In genomic region chr8:122577116-122577515, GRCm38 (mm10) we compare ENCODE assay signal across 8 mouse cellular contexts. TPM values are rescaled to one million over a fixed set of nuclear protein-coding genes. Genes with fewer than 3 reads are reported as not detected.
A peak's percentile ranks its signal among the peaks of the same experiment; 100 is the strongest.
DNase-seq lines count a peak whose midpoint lies in the region; ATAC-seq and TF ChIP-seq lines count a peak whose summit lies in the region.

No protein-coding gene starts in this region.

- no peaks in the 10 kb centered on the region for H3K27me3 ChIP-seq in heart, embryonic 11.5 days (ENCODE audit: control insufficient read depth, insufficient read depth, low read length)
- no peaks in the 10 kb centered on the region for H3K27me3 ChIP-seq in hindbrain, embryonic 10.5 days (ENCODE audit: insufficient read depth, poor library complexity, severe bottlenecking)

- H3K9me3 ChIP-seq in heart, embryonic 11.5 days (replicated peaks; ENCODE audit: control insufficient read depth, low read length) = no peaks in the 10 kb centered on the region
- no peaks in the 10 kb centered on the region for H3K9me3 ChIP-seq in ES-E14 (ENCODE audit: control insufficient read depth, insufficient read depth, low read depth, low read length)
- H3K9me3 ChIP-seq in hindbrain, embryonic 10.5 days = no peaks in the 10 kb centered on the region

- ATAC-seq in heart, embryonic 11.5 days (replicated peaks; ENCODE audit: insufficient number of reproducible peaks, low FRiP score, low TSS enrichment) = no peak
- 0 out of 2 replicates have a peak, but pooled peaks have one; percentile 0 for ATAC-seq in megakaryocyte progenitor cell, adult 5-6 weeks (replicated peaks; ENCODE audit: poor library complexity)

- no peak overlapping the region for H3K27ac ChIP-seq in heart, embryonic 11.5 days (ENCODE audit: low read depth, low read length)
- H3K27ac ChIP-seq in ES-E14 (ENCODE audit: insufficient read depth, low read depth, low read length, poor library complexity, severe bottlenecking) = peak overlapping the region; percentile 15
- peak overlapping the region; percentile 91 for H3K27ac ChIP-seq in hindbrain, embryonic 10.5 days

- no peak for DNase-seq in heart, adult 18-20 months
- DNase-seq in ES-E14 (ENCODE audit: low read depth, low spot score) = no peak
- DNase-seq in hindbrain, embryonic 10.5 days (ENCODE audit: low spot score) = no peak
- DNase-seq in thymus, adult 18-20 months = no peak
- no peak for DNase-seq in layer of hippocampus, adult 9-11 months
- no peak for DNase-seq in adrenal gland, adult (ENCODE audit: inconsistent age in 2 of 2, low spot score in 1 of 2)

- H3K4me3 ChIP-seq in heart, embryonic 11.5 days (ENCODE audit: low read depth, low read length) = peak overlapping the region; percentile 67; the same call in 1 of the 2 replicates
- H3K4me3 ChIP-seq in ES-E14 (ENCODE audit: insufficient read depth in 1 of 2, low read depth in 1 of 2, low read length in 2 of 2, poor library complexity in 1 of 2, severe bottlenecking in 1 of 2) = peak overlapping the region; percentile 12 to 90; a peak in 3 of 4 replicates
- peak overlapping the region; percentile 79 for H3K4me3 ChIP-seq in hindbrain, embryonic 10.5 days

- H3K4me2 ChIP-seq in heart, embryonic 11.5 days = peak overlapping the region; percentile 88

- peaks cover 35% of the 10 kb centered on the region for H3K4me1 ChIP-seq in heart, embryonic 11.5 days (ENCODE audit: control insufficient read depth, insufficient read depth, low read length)
- H3K4me1 ChIP-seq in ES-E14 (ENCODE audit: control insufficient read depth in 2 of 2, insufficient read depth in 2 of 2, low read length in 2 of 2, poor library complexity in 1 of 2) = peaks cover 9 to 34% of the 10 kb centered on the region in 2 experiments; a peak in 3 of 4 replicates
- H3K4me1 ChIP-seq in hindbrain, embryonic 10.5 days (replicated peaks) = peaks cover 77% of the 10 kb centered on the region

- 53% methylated on average over 10 of the region's 10 CpGs for WGBS in heart, embryonic 11.5 days (ENCODE audit: insufficient replicate concordance)
- 52% methylated on average over 10 of the region's 10 CpGs for WGBS in hindbrain, embryonic 10.5 days

- in situ Hi-C loops in ES-E14 (cut with MboI; ENCODE audit: low sequenced_read_pairs in 2 of 2, unreplicated experiment in 2 of 2) = no loop called here

- H3K9ac ChIP-seq in heart, embryonic 11.5 days (ENCODE audit: low read depth, low read length) = 0 out of 2 replicates have a peak overlapping the region, but pooled peaks have one; percentile 8
- H3K9ac ChIP-seq in ES-E14 (ENCODE audit: insufficient read depth, low read depth, low read length, poor library complexity, severe bottlenecking) = peak overlapping the region; percentile 60; the same call in 1 of the 2 replicates

- H3K36me3 ChIP-seq in heart, embryonic 11.5 days (ENCODE audit: control insufficient read depth, insufficient read depth, low read length) = peaks cover 13% of the 10 kb centered on the region
- H3K36me3 ChIP-seq in ES-E14 (ENCODE audit: control insufficient read depth, insufficient read depth, low read length, poor library complexity, severe bottlenecking) = peaks cover 15% of the 10 kb centered on the region
- peaks cover 32% of the 10 kb centered on the region for H3K36me3 ChIP-seq in hindbrain, embryonic 10.5 days

TF ChIP-seq in ES-E14, 5 proteins besides CTCF, POLR2A, EP300 and RAD21:
- TF ChIP-seq CHD2 (IDR thresholded peaks at IDR 0.05; ENCODE audit: low read depth, low read length) = no peak
- no peak for TF ChIP-seq ZC3H11A (IDR thresholded peaks at IDR 0.05; ENCODE audit: borderline replicate concordance, low read depth, low read length)
- no peak for TF ChIP-seq MAFK (IDR thresholded peaks at IDR 0.05; ENCODE audit: insufficient read depth, low read depth, low read length)
- TF ChIP-seq HCFC1 (IDR thresholded peaks at IDR 0.05; ENCODE audit: borderline replicate concordance, insufficient read depth, low read length) = no peak
- no peak for TF ChIP-seq ZNF384 (IDR thresholded peaks at IDR 0.05; ENCODE audit: low read depth, low read length)

RNA-seq across cellular contexts. Expression of gene Aprt, which starts 0.4 kb away (rescaled TPM):
- polyA plus RNA-seq in heart, embryonic 11.5 days (2014; fragmentation: Nextera tagmentation; extraction: Ambion mirVana) = 250 and 262 TPM in 2 replicates
- 10 to 100 TPM; 40.8 to 42.7 TPM for total RNA-seq in heart, adult 18-20 months (2021)
- 400 and 412 TPM in 2 replicates for total RNA-seq in ES-E14 (2012; rRNA removed)
- polyA plus RNA-seq in hindbrain, embryonic 10.5 days (2016; fragmentation: Nextera tagmentation; extraction: Ambion mirVana) = 237 and 268 TPM in 2 replicates
- 258 and 268 TPM in 2 replicates for total RNA-seq in megakaryocyte progenitor cell, adult 5-6 weeks (2015)
- total RNA-seq in megakaryocyte progenitor cell, adult 5-6 weeks (2017) = 117 and 152 TPM in 2 replicates

RNA-seq across cellular contexts. Expression of gene Cdt1, which starts 9.3 kb away (rescaled TPM):
- 29.5 and 30.4 TPM in 2 replicates for polyA plus RNA-seq in heart, embryonic 11.5 days (2014; fragmentation: Nextera tagmentation; extraction: Ambion mirVana)
- 1 to 10 TPM; 2.5 to 2.8 TPM for total RNA-seq in heart, adult 18-20 months (2021)
- 139 and 168 TPM in 2 replicates for total RNA-seq in ES-E14 (2012; rRNA removed)
- polyA plus RNA-seq in hindbrain, embryonic 10.5 days (2016; fragmentation: Nextera tagmentation; extraction: Ambion mirVana) = 56.0 and 64.3 TPM in 2 replicates
- 52.4 and 62.0 TPM in 2 replicates for total RNA-seq in megakaryocyte progenitor cell, adult 5-6 weeks (2015)
- total RNA-seq in megakaryocyte progenitor cell, adult 5-6 weeks (2017) = 40.8 and 49.6 TPM in 2 replicates

RNA-seq across cellular contexts. Expression of gene Piezo1, which starts 26.0 kb away (rescaled TPM):
- 17.4 and 19.4 TPM in 2 replicates for polyA plus RNA-seq in heart, embryonic 11.5 days (2014; fragmentation: Nextera tagmentation; extraction: Ambion mirVana)
- 10 to 100 TPM; 11.4 to 13.3 TPM for total RNA-seq in heart, adult 18-20 months (2021)
- 204 and 335 TPM in 2 replicates for total RNA-seq in ES-E14 (2012; rRNA removed)
- polyA plus RNA-seq in hindbrain, embryonic 10.5 days (2016; fragmentation: Nextera tagmentation; extraction: Ambion mirVana) = 6.5 and 9.2 TPM in 2 replicates
- 25.8 and 38.5 TPM in 2 replicates for total RNA-seq in megakaryocyte progenitor cell, adult 5-6 weeks (2015)
- total RNA-seq in megakaryocyte progenitor cell, adult 5-6 weeks (2017) = 15.5 and 22.3 TPM in 2 replicates

RNA-seq across cellular contexts. Expression of gene Galns, which starts 34.1 kb away (rescaled TPM):
- 11.4 and 12.3 TPM in 2 replicates for polyA plus RNA-seq in heart, embryonic 11.5 days (2014; fragmentation: Nextera tagmentation; extraction: Ambion mirVana)
- 1 to 10 TPM; 3.6 to 4.0 TPM for total RNA-seq in heart, adult 18-20 months (2021)
- 8.9 and 9.2 TPM in 2 replicates for total RNA-seq in ES-E14 (2012; rRNA removed)
- polyA plus RNA-seq in hindbrain, embryonic 10.5 days (2016; fragmentation: Nextera tagmentation; extraction: Ambion mirVana) = 7.1 and 7.2 TPM in 2 replicates
- total RNA-seq in megakaryocyte progenitor cell, adult 5-6 weeks (2015) = 30.3 and 31.8 TPM in 2 replicates
- 32.2 and 33.1 TPM in 2 replicates for total RNA-seq in megakaryocyte progenitor cell, adult 5-6 weeks (2017)

RNA-seq across cellular contexts. Expression of gene Trappc2l, which starts 34.3 kb away (rescaled TPM):
- 49.8 and 60.0 TPM in 2 replicates for polyA plus RNA-seq in heart, embryonic 11.5 days (2014; fragmentation: Nextera tagmentation; extraction: Ambion mirVana)
- 10 to 100 TPM; 62.0 to 69.1 TPM for total RNA-seq in heart, adult 18-20 months (2021)
- total RNA-seq in ES-E14 (2012; rRNA removed) = 53.2 and 56.1 TPM in 2 replicates
- polyA plus RNA-seq in hindbrain, embryonic 10.5 days (2016; fragmentation: Nextera tagmentation; extraction: Ambion mirVana) = 53.3 and 68.5 TPM in 2 replicates
- 41.5 and 52.4 TPM in 2 replicates for total RNA-seq in megakaryocyte progenitor cell, adult 5-6 weeks (2015)
- total RNA-seq in megakaryocyte progenitor cell, adult 5-6 weeks (2017) = 18.0 and 27.9 TPM in 2 replicates

Comparison
In these comparisons a context has a peak if more than half of its experiments do, and no peak if none do; other contexts are left out.
1. RNA of gene Cdt1, which starts 9.3 kb away (total RNA-seq): 139 to 168 TPM in ES-E14 and 40.8 to 62.0 TPM in megakaryocyte progenitor cell, adult 5-6 weeks; 2.5 to 2.8 TPM in heart, adult 18-20 months; every median in the first group is over 10 times any median in the second.
2. Peak in every context shown above with its lines, with median percentiles within 50 percentile points of each other: H3K4me3 ChIP-seq.